Mouse (Mus musculus): ENCODE data around the gene Kantr.

DNA sequence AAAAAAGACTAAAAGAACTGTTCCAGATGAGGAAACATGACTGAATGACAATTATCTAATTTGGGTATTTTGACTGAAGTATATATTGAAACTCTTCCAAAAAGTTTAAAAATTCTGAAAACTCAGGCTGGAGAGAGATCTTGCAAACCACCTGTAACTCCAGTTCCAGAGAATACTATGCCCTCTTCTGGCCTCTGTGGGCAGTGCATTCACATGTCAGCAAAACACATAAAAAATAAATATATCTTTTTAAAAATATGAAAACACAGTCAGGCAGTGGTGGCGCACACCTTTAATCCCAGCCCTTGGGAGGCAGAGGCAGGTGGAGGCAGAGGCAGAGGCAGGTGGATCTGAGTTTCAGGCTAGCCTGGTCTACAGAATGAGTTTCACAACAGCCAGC, 3.7 kb downstream of the Kantr start:
- TF ChIP-seq POLR2AphosphoS2 (IDR thresholded peaks at IDR 0.05; ENCODE audit: insufficient read length, low read depth) (no peak), POLR2A (IDR thresholded peaks at IDR 0.05; ENCODE audit: insufficient read length, low read depth) (no peak), USF1 (IDR thresholded peaks at IDR 0.05; ENCODE audit: low read depth) (no peak), REST (IDR thresholded peaks at IDR 0.05; ENCODE audit: insufficient read depth, insufficient read length) (no peak), SRF (IDR thresholded peaks at IDR 0.05; ENCODE audit: control insufficient read depth, insufficient read length, low read depth) (no peak), E2F4 (IDR thresholded peaks at IDR 0.05; ENCODE audit: insufficient read depth) (no peak), TCF3 (IDR thresholded peaks at IDR 0.05; ENCODE audit: insufficient read length, low read depth) (no peak), CEBPB (IDR thresholded peaks at IDR 0.05; ENCODE audit: insufficient read depth, poor library complexity, severe bottlenecking) (no peak), TCF12 (IDR thresholded peaks at IDR 0.05; ENCODE audit: insufficient read depth, poor library complexity, severe bottlenecking) (no peak), MAX (IDR thresholded peaks at IDR 0.05; ENCODE audit: low read depth) (no peak)
